Mouse (Mus musculus) cortical plate, adult 2 months (tissue): Measurements from ENCODE around the gene Ankrd6.

Experiments
- CTCF ChIP-seq: fragments of 200-500 bp; IDR thresholded peaks from 2 replicates; pipeline ENCODE4 v1.5.1; 2011; ENCODE audit warnings: mild to moderate bottlenecking, control low read depth, low read length; ENCODE audit not compliant: insufficient read depth; ENCODE audit errors: extremely low read depth
- POLR2A ChIP-seq: fragments of 200-500 bp; IDR thresholded peaks from 2 replicates; pipeline ENCODE4 v1.6.1; 2011; ENCODE audit warnings: mild to moderate bottlenecking, low read length, control low read depth; ENCODE audit not compliant: insufficient read depth; ENCODE audit errors: extremely low read depth

DNA sequence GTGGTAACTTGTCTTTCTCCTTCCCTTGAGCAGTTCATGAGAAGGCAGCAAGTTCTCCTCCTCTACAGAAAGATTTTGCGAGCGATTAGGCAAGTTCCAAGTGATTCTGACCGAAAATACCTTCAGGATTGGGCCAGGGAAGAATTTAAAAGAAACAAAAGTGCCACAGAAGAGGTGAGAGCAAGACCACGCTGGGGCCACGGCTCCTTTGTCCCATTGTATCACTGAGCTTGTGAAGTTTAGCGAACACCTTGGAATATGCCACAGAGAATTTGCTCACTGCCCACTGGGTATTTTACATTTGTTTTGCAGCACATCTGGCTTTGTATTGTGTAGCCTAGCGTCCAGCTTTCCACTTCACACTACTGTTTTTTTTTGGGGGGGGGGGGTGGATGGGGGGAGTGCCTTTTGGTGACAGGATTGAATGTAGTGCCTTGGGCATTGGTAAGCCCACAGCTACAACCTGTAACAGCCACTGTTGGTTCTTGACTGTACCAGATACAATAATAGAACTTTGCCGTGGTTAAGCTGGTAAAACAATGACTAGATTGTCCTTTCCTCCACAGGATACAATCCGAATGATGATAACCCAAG, 150.0 kb downstream of the Ankrd6 start:
- TF ChIP-seq POLR2A (no peak), CTCF (no peak)
